Mouse (Mus musculus) urinary bladder, postnatal 4 days (tissue): Measurements from ENCODE around the gene Gm8720.
"Not testable (repeated sequence)": the region's sequence is repeated elsewhere in the genome, so short reads cannot be mapped to it uniquely, and the experiment has no call there.

Source experiments
- DNase-seq, 2 experiments: peaks; one replicate each; pipeline ENCODE4 v3.0.0; 2021 to 2022; ENCODE audit warnings: low spot score in 2 of 2

Gm8720 gene

DNA sequence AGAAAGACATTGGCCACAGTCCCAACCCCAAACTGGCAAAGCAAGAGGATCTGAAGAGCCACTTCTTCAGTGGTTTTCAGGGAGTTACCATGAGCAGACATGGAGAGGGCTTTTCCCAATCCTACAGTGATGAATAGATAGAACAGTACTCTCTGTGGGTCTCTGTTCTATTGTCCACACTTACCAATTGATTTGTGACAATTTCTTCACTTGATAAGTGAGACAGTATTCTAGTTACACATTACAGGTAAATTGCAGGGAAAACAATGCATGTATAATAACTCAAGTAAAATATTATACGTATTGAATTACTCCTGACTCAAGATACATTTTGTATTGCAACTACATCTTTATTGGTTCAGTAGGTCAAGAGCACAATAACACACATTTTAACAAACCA is at the start of gene Gm8720:
TSS of gene Gm8720 (minus strand) at position 101 of the 400 bp plus-strand sequence.
- DNase-seq, result not testable (repeated sequence)

DNA sequence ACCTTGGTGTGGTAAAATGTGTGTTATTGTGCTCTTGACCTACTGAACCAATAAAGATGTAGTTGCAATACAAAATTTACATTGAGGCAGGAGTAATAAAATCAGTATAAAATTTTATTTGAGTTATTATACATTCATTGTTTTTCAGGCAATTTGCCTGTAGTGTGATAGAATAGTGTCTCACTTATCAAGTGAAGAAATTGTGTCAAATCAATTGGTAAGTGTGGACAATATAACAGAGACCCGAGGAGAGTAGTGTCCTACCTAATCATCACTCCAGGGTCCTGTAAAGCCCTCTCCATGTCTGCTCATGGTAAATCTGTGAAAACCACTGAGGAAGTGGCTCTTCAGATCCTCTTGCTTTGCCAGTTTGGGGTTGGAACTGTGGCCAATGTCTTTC is 12.0 kb downstream of the Gm8720 start, which contains the start of gene Vmn1r163:
TSS of gene Vmn1r163 (plus strand) at position 301 of the 400 bp plus-strand sequence.
- not testable (repeated sequence) for DNase-seq

DNA sequence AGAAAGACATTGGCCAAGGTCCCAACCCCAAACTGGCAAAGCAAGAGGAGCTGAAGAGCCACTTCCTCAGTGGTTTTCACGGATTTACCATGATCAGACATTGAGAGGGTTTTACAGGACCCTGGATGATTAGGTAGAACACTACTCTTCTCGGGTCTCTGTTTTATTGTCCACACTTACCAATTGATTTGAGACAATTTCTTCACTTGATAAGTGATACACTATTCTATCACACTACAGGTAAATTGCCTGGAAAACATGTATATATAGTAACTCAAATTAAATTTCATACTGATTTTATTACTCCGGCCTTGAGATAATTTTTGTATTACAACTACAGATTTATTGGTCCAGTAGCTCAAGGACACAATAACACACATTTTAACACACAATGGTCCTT is 47.4 kb downstream of the Gm8720 start, which contains the start of gene Gm4216:
TSS of gene Gm4216 (minus strand) at position 101 of the 400 bp plus-strand sequence.
- DNase-seq, result not testable (repeated sequence)
